Mouse (Mus musculus) kidney, adult 2 months (tissue): ENCODE data around the gene Rnaseh2a.

Experiments used
- CTCF ChIP-seq: fragments of 200-500 bp; conservative IDR thresholded peaks from 2 replicates; pipeline ENCODE4 v1.5.1; 2011; ENCODE audit warnings: low read depth, mild to moderate bottlenecking, control low read depth, low read length, moderate library complexity, mixed read lengths; ENCODE audit not compliant: insufficient read depth, insufficient read length
- POLR2A ChIP-seq: fragments of 200-500 bp; IDR thresholded peaks from one replicate; pipeline ENCODE4 v1.6.1; 2011; ENCODE audit warnings: low read depth, low read length, control low read depth

GRCm38 (mm10) chr8:84970913-84971312 is 1.3 kb upstream of the Rnaseh2a start:
- TF ChIP-seq CTCF (no peak), POLR2A (no peak)
